Mouse (Mus musculus) small intestine, adult 2 months (tissue): ENCODE measurements around the gene Chn2.

Experiments
- CTCF ChIP-seq: fragments of 200-500 bp; IDR thresholded peaks from 2 replicates; pipeline ENCODE4 v1.5.1; 2012; ENCODE audit warnings: low read depth, mild to moderate bottlenecking, control low read depth, inconsistent platforms, low read length, moderate library complexity, mixed read lengths; ENCODE audit not compliant: insufficient replicate concordance, insufficient read length; ENCODE audit errors: extremely low read depth
- POLR2A ChIP-seq: fragments of 200-500 bp; IDR thresholded peaks from 2 replicates; pipeline ENCODE4 v1.6.1; 2012; ENCODE audit warnings: low read depth, mild to moderate bottlenecking, control low read depth, inconsistent platforms, low read length, moderate library complexity

DNA sequence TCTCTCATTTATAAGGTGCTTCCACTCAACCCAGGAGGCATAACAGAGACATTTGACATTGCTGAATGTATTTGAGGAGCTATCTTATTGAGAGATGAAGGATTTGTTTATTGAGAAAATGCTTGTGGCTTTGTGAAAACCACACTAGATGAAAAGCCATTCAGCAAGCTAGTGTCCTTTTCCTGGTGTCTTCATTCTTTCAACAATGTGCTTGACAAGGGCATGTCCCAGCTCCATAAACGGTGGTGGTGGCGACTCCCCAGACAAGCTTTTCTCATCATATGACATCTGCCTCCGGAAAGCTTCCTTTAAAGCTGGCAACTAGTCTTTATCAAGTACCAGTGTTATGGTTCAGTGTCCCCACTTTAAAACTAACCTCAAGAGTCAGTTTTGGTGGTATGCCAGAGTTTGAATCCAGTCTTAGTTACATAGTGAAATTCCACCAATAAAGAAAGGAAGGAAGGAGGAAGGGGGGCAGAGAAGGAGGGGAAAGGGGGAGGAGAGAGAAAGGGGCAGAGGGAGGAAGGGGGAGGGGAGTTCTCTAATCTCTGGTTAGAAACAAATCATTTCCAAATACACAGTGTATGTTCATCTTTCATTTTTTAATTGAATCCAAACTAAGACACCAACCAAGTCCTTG lies 286.0 kb downstream of the Chn2 start, which contains the start of gene Prr15:
- TF ChIP-seq CTCF (no peak), POLR2A (no peak)
